Mouse (Mus musculus) myocyte (in vitro differentiated cells): ENCODE data around the gene Spsb1.

Experiments used
- MAX ChIP-seq: IDR thresholded peaks from one replicate; pipeline ENCODE4 v1.6.1; 2011; ENCODE audit warnings: low read depth, mild to moderate bottlenecking, control low read depth
- POLR2A ChIP-seq: IDR thresholded peaks from one replicate; pipeline ENCODE4 v1.6.1; 2011; ENCODE audit warnings: low read depth, mild to moderate bottlenecking, control low read depth, moderate library complexity; ENCODE audit not compliant: insufficient read length
- POLR2AphosphoS2 ChIP-seq: IDR thresholded peaks from one replicate; pipeline ENCODE4 v1.6.1; 2011; ENCODE audit warnings: low read depth, control low read depth; ENCODE audit not compliant: insufficient read length

GRCm38 (mm10) chr4:149851554-149851953 is 103.3 kb downstream of the Spsb1 start:
- TF ChIP-seq POLR2A (no peak), POLR2AphosphoS2 (no peak), MAX (no peak)
